Mouse (Mus musculus) lung, embryonic 15.5 days (tissue): ENCODE results near the gene Snrk. TPM values are rescaled to one million over a fixed set of nuclear protein-coding genes. Genes with fewer than 3 reads are reported as not detected.

ENCODE experiments used
- ATAC-seq: fragments of 200-750 bp; cut with Nextera tagmentation; 2 replicates; pipeline ENCODE4 v1.8.0; 2017; ENCODE audit warnings: moderate number of reproducible peaks, borderline replicate concordance; ENCODE audit not compliant: low FRiP score, low TSS enrichment; ENCODE audit errors: extremely low read depth
- H3K27ac ChIP-seq: fragments of 300-500 bp; sonication (generic); 2 replicates; pipeline ENCODE4 v1.5.1; 2015; ENCODE audit warnings: moderate library complexity, mild to moderate bottlenecking, inconsistent platforms
- H3K27me3 ChIP-seq: fragments of 300-500 bp; sonication (generic); 2 replicates; pipeline ENCODE4 v1.6.1; 2015; ENCODE audit warnings: inconsistent platforms
- H3K36me3 ChIP-seq: fragments of 300-500 bp; sonication (generic); 2 replicates; pipeline ENCODE4 v1.6.1; 2015; ENCODE audit warnings: inconsistent platforms
- H3K4me1 ChIP-seq: fragments of 300-500 bp; sonication (generic); 2 replicates; pipeline ENCODE4 v1.6.1; 2015; ENCODE audit warnings: inconsistent platforms
- H3K4me2 ChIP-seq: fragments of 300-500 bp; sonication (generic); 2 replicates; pipeline ENCODE4 v1.6.1; 2015; ENCODE audit warnings: inconsistent platforms, mild to moderate bottlenecking, moderate library complexity
- H3K4me3 ChIP-seq: fragments of 300-500 bp; sonication (generic); 2 replicates; pipeline ENCODE4 v1.5.1; 2015; ENCODE audit warnings: mild to moderate bottlenecking, inconsistent platforms
- H3K9ac ChIP-seq: fragments of 300-500 bp; sonication (generic); 2 replicates; pipeline ENCODE4 v1.6.1; 2015; ENCODE audit warnings: inconsistent platforms
- H3K9me3 ChIP-seq: fragments of 300-500 bp; sonication (generic); 2 replicates; pipeline ENCODE4 v1.6.1; 2016; ENCODE audit warnings: inconsistent platforms
- WGBS: fragments of 180-500 bp; shearing (Covaris S2); methylation state at CpG from one replicate; pipeline ENCODE4 v1.1.7; 2015; 5-methylcytosine and 5-hydroxymethylcytosine counted together
- polyA plus RNA-seq: library from polyadenylated mRNA; unstranded; fragments of >200 nt; fragmentation: Nextera tagmentation; extraction: Ambion mirVana; gene quantifications from 2 replicates; pipeline ENCODE4 v1.2.1, GENCODE M21; 2015

The Snrk gene
- polyA plus RNA-seq, 1 experiment from 2014 or later, result 83.3 TPM

GRCm38 (mm10) chr9:122110508-122110907, 6.6 kb upstream of the Snrk start:
- no peak for ATAC-seq
- 71% methylated on average over 6 of the region's 6 CpGs for WGBS
- no peaks in the 10 kb centered on the region for H3K9me3 ChIP-seq

DNA sequence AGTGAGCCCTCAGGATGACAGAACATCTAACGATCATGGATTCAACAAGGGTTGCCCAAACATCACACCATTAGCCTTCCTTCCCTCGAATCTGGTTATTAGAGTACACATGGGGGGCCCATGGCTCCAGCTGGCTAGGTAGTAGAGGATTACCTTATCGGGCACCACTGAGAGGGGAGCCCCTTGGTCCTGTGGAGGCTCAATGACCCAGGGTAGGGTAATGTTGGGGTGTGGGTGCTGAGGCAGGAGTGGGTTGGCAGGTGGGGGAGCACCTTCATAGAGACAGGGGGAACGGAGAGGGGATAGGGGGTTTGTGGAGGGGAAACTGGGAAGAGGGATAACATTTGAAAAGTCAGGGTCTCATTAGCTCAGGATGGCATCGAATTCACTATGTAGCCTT, 6.1 kb upstream of the Snrk start:
- peaks cover 20% of the 10 kb centered on the region for H3K4me1 ChIP-seq
- H3K9me3 ChIP-seq, result no peaks in the 10 kb centered on the region
- H3K36me3 ChIP-seq, result no peaks in the 10 kb centered on the region
- H3K9ac ChIP-seq, result no peak overlapping the region
- H3K4me2 ChIP-seq, result no peak overlapping the region
- H3K4me3 ChIP-seq, result no peak overlapping the region
- ATAC-seq, result no peak
- 76% methylated on average over 5 of the region's 5 CpGs for WGBS
- no peaks in the 10 kb centered on the region for H3K27me3 ChIP-seq
- H3K27ac ChIP-seq, result peak overlapping the region; percentile 84; the same call in 1 of the 2 replicates

More at GRCm38 (mm10) chr9:122110508-122110907, 6.6 kb upstream of the Snrk start:
- no peaks in the 10 kb centered on the region for H3K27me3 ChIP-seq
- H3K9ac ChIP-seq, result no peak overlapping the region
- peak overlapping the region; percentile 84 for H3K27ac ChIP-seq
- no peak overlapping the region for H3K4me3 ChIP-seq
- no peaks in the 10 kb centered on the region for H3K36me3 ChIP-seq
- no peak overlapping the region for H3K4me2 ChIP-seq
- peaks cover 20% of the 10 kb centered on the region for H3K4me1 ChIP-seq

- Histone ChIP-seq H3K36me3 (no peaks in the 10 kb centered on the region), H3K4me3 (no peak overlapping the region), H3K27me3 (no peaks in the 10 kb centered on the region), H3K4me1 (peaks cover 12% of the 10 kb centered on the region; the same call in 1 of the 2 replicates), H3K9me3 (no peaks in the 10 kb centered on the region), H3K9ac (no peak overlapping the region), H3K27ac (no peak overlapping the region), H3K4me2 (no peak overlapping the region)
- ATAC-seq, result no peak
- WGBS, result 61% methylated on average over 4 of the region's 4 CpGs
Measured at GRCm38 (mm10) chr9:122115552-122115951, 1.5 kb upstream of the Snrk start.

- Histone ChIP-seq H3K4me3 (no peak overlapping the region), H3K9ac (no peak overlapping the region), H3K4me1 (peaks cover 9% of the 10 kb centered on the region; the same call in 1 of the 2 replicates), H3K4me2 (no peak overlapping the region), H3K9me3 (no peaks in the 10 kb centered on the region), H3K27me3 (no peaks in the 10 kb centered on the region), H3K27ac (no peak overlapping the region), H3K36me3 (no peaks in the 10 kb centered on the region)
- ATAC-seq, result no peak
- whole genome bisulfite sequencing, result 48% methylated on average over 1 of the region's 1 CpGs
Measured at GRCm38 (mm10) chr9:122116359-122116758, 707 bp upstream of the Snrk start.

GRCm38 (mm10) chr9:122117692-122118529, 845 bp downstream of the Snrk start:
- Histone ChIP-seq H3K27ac (peak overlapping the region; percentile 88), H3K36me3 (no peaks in the 10 kb centered on the region), H3K4me1 (peaks cover 16% of the 10 kb centered on the region; the same call in 1 of the 2 replicates), H3K27me3 (no peaks in the 10 kb centered on the region), H3K4me2 (peak overlapping the region; percentile 58), H3K9me3 (no peaks in the 10 kb centered on the region), H3K4me3 (peak overlapping the region; percentile 81), H3K9ac (peak overlapping the region; percentile 84)
- peak; percentile 20; the same call in 1 of the 2 replicates for ATAC-seq
- 3% methylated on average over 40 of the region's 40 CpGs for WGBS

- no peak overlapping the region; the same call in 1 of the 2 replicates for H3K27ac ChIP-seq
- no peaks in the 10 kb centered on the region for H3K9me3 ChIP-seq
- H3K4me1 ChIP-seq, result peaks cover 18% of the 10 kb centered on the region; the same call in 1 of the 2 replicates
- H3K36me3 ChIP-seq, result no peaks in the 10 kb centered on the region
- 37% methylated on average over 3 of the region's 3 CpGs for WGBS
- H3K27me3 ChIP-seq, result no peaks in the 10 kb centered on the region
- no peak for ATAC-seq
- no peak overlapping the region for H3K9ac ChIP-seq
- H3K4me2 ChIP-seq, result peak overlapping the region; percentile 0; the same call in 1 of the 2 replicates
- no peak overlapping the region for H3K4me3 ChIP-seq
Measured at GRCm38 (mm10) chr9:122120089-122120488, 3.0 kb downstream of the Snrk start.

DNA sequence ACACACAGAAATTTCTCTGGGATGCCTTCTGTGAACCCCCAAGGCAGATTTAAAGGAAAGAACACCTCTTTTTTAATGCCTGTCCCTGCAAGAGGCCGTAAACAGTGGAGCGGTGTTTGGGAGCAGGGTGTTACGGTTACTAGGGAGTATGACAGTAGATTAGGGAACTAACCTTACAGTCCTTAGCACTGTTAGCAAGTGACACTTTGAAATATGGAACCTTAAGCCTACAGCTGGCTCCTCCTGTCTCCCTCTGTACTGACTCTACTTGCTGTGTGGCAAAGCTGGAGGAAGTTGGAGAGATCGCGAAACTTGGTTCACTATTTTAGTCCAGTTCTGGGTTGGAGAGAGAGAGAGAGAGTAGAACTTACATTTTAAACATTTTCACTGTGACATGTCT, 5.0 kb downstream of the Snrk start:
- 77% methylated on average over 5 of the region's 5 CpGs for WGBS
- Histone ChIP-seq H3K4me3 (no peak overlapping the region), H3K9ac (no peak overlapping the region), H3K9me3 (no peaks in the 10 kb centered on the region), H3K4me1 (peaks cover 19% of the 10 kb centered on the region; the same call in 1 of the 2 replicates), H3K27ac (no peak overlapping the region), H3K36me3 (no peaks in the 10 kb centered on the region), H3K27me3 (no peaks in the 10 kb centered on the region), H3K4me2 (no peak overlapping the region; the same call in 1 of the 2 replicates)
- ATAC-seq, result no peak

GRCm38 (mm10) chr9:122123181-122123580, 6.1 kb downstream of the Snrk start:
- Histone ChIP-seq H3K27me3 (no peaks in the 10 kb centered on the region), H3K4me1 (peaks cover 18% of the 10 kb centered on the region; the same call in 1 of the 2 replicates), H3K27ac (no peak overlapping the region), H3K4me2 (no peak overlapping the region), H3K4me3 (no peak overlapping the region), H3K9me3 (no peaks in the 10 kb centered on the region), H3K9ac (no peak overlapping the region), H3K36me3 (no peaks in the 10 kb centered on the region)
- 59% methylated on average over 5 of the region's 5 CpGs for WGBS
- no peak for ATAC-seq

- Histone ChIP-seq H3K36me3 (no peaks in the 10 kb centered on the region), H3K27me3 (no peaks in the 10 kb centered on the region), H3K27ac (no peak overlapping the region), H3K9ac (no peak overlapping the region), H3K4me3 (no peak overlapping the region), H3K4me1 (peaks cover 30% of the 10 kb centered on the region; the same call in 1 of the 2 replicates), H3K9me3 (no peaks in the 10 kb centered on the region), H3K4me2 (no peak overlapping the region)
- 53% methylated on average over 5 of the region's 5 CpGs for WGBS
- ATAC-seq, result no peak
Measured at GRCm38 (mm10) chr9:122125723-122126290, 8.7 kb downstream of the Snrk start.

DNA sequence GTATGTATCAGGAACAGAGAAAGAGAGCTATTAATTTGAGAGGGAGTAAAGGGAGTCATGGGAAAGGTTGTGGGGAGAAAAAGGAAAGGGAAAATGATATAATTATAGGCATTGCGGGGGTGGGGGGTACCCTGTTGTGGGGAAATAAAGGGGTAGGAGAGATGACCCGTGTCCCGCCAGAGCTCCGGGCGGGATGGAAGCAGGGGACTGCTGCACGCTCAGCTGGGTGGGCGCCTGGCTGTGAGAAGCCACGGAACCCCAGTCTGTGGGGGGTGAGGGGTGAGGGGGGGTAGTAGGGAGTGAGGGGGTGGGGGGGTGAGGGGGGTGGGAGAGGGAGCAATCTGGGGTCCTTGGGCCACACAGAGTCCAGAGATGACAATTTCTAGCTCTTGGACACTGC, 9.7 kb downstream of the Snrk start:
- no peak overlapping the region for H3K4me2 ChIP-seq
- no peak overlapping the region for H3K27ac ChIP-seq
- no peaks in the 10 kb centered on the region for H3K27me3 ChIP-seq
- H3K4me1 ChIP-seq, result peaks cover 33% of the 10 kb centered on the region; the same call in 1 of the 2 replicates
- WGBS, result 88% methylated on average over 8 of the region's 8 CpGs
- H3K9me3 ChIP-seq, result no peaks in the 10 kb centered on the region
- no peaks in the 10 kb centered on the region for H3K36me3 ChIP-seq
- H3K9ac ChIP-seq, result no peak overlapping the region
- no peak for ATAC-seq
- no peak overlapping the region for H3K4me3 ChIP-seq

DNA sequence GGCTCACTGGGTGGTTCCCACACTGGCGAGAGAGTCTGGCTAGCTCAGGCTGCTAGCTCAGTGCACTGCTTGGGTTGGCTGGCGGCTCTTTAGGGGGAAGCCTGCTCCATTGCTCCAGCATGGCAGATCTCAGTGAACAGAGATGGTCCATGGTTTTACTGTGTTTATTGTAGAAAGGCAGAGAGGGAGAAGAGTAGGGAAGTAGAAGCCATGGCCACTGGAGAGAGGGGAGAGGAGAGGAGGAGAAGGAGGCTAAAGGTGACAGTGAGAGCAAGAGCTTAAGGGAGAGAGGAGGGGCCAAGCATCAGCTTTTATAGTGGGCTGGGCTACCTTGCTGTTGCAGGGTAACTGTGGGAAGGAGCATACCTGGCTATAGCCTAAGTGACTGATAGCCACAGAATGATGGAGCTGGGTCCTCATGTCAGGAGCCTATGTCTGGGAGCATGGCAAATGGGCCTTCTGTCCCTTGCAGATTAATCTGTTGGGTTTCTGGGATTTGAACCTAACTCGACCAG, 10.3 kb downstream of the Snrk start:
- Histone ChIP-seq H3K9ac (no peak overlapping the region), H3K4me3 (no peak overlapping the region), H3K9me3 (no peaks in the 10 kb centered on the region), H3K4me1 (peaks cover 29% of the 10 kb centered on the region; the same call in 1 of the 2 replicates), H3K4me2 (no peak overlapping the region), H3K27ac (no peak overlapping the region), H3K27me3 (no peaks in the 10 kb centered on the region), H3K36me3 (0 out of 2 replicates have a peak, but pooled peaks cover 4% of the 10 kb centered on the region)
- WGBS, result 70% methylated on average over 3 of the region's 3 CpGs
- no peak for ATAC-seq

- no peak for ATAC-seq
- H3K4me3 ChIP-seq, result no peak overlapping the region
- H3K4me1 ChIP-seq, result peaks cover 29% of the 10 kb centered on the region; the same call in 1 of the 2 replicates
- WGBS, result 31% methylated on average over 5 of the region's 5 CpGs
- H3K9me3 ChIP-seq, result no peaks in the 10 kb centered on the region
- H3K27me3 ChIP-seq, result no peaks in the 10 kb centered on the region
- no peak overlapping the region for H3K27ac ChIP-seq
- no peak overlapping the region for H3K9ac ChIP-seq
- no peak overlapping the region for H3K4me2 ChIP-seq
- H3K36me3 ChIP-seq, result 0 out of 2 replicates have a peak, but pooled peaks cover 8% of the 10 kb centered on the region
Measured at GRCm38 (mm10) chr9:122128686-122129085, 11.6 kb downstream of the Snrk start.
